Mouse (Mus musculus) liver, embryonic 16.5 days (tissue): ENCODE measurements around the gene Parp6. TPM values are rescaled to one million over a fixed set of nuclear protein-coding genes. Genes with fewer than 3 reads are reported as not detected.

Source experiments
- ATAC-seq: fragments of 200-750 bp; cut with Nextera tagmentation; 2 replicates; pipeline ENCODE4 v1.8.0; 2017; ENCODE audit warnings: low read depth, mild to moderate bottlenecking, moderate number of reproducible peaks, moderate library complexity
- H3K27ac ChIP-seq: fragments of 300-500 bp; sonication (generic); 2 replicates; pipeline ENCODE4 v1.5.1; 2014; ENCODE audit warnings: mild to moderate bottlenecking, low read length
- H3K27me3 ChIP-seq: fragments of 300-500 bp; sonication (generic); 2 replicates; pipeline ENCODE4 v1.6.1; 2014; ENCODE audit warnings: low read depth, low read length, mixed read lengths; ENCODE audit not compliant: control insufficient read depth, insufficient read depth
- H3K36me3 ChIP-seq: fragments of 300-500 bp; sonication (generic); 2 replicates; pipeline ENCODE4 v1.6.1; 2014; ENCODE audit warnings: mild to moderate bottlenecking; ENCODE audit not compliant: control insufficient read depth, insufficient read depth
- H3K4me1 ChIP-seq: fragments of 300-500 bp; sonication (generic); 2 replicates; pipeline ENCODE4 v1.6.1; 2014; ENCODE audit warnings: low read depth, low read length, mixed read lengths; ENCODE audit not compliant: control insufficient read depth
- H3K4me2 ChIP-seq: fragments of 300-500 bp; sonication (generic); 2 replicates; pipeline ENCODE4 v1.6.1; 2014; ENCODE audit warnings: low read depth, low read length, mixed read lengths
- H3K4me3 ChIP-seq: fragments of 300-500 bp; sonication (generic); 2 replicates; pipeline ENCODE4 v1.5.1; 2014; ENCODE audit warnings: low read depth, mild to moderate bottlenecking, low read length
- H3K9ac ChIP-seq: fragments of 300-500 bp; sonication (generic); 2 replicates; pipeline ENCODE4 v1.6.1; 2014; ENCODE audit warnings: low read depth, low read length
- H3K9me3 ChIP-seq: fragments of 300-500 bp; sonication (generic); replicated peaks from 2 replicates; pipeline ENCODE4 v1.6.1; 2016; ENCODE audit warnings: low read length; ENCODE audit not compliant: control insufficient read depth
- WGBS: fragments of 180-500 bp; shearing (Covaris S2); extraction: QIAGEN DNeasy Blood & Tissue Kit; methylation state at CpG from one replicate; pipeline ENCODE4 v1.1.7; 2014; ENCODE audit not compliant: insufficient replicate concordance; 5-methylcytosine and 5-hydroxymethylcytosine counted together
- polyA plus RNA-seq: library from polyadenylated mRNA; unstranded; fragments of >200 nt; fragmentation: Nextera tagmentation; extraction: Ambion mirVana; gene quantifications from 2 replicates; pipeline ENCODE4 v1.2.1, GENCODE M21; 2015

Gene Parp6
- polyA plus RNA-seq, 1 experiment from 2014 or later = 4.3 TPM

GRCm38 (mm10) chr9:59691635-59692094, 74.6 kb downstream of the Parp6 start:
- Histone ChIP-seq H3K36me3 (no peaks in the 10 kb centered on the region), H3K27ac (no peak overlapping the region), H3K9me3 (no peaks in the 10 kb centered on the region), H3K4me2 (no peak overlapping the region), H3K4me1 (no peaks in the 10 kb centered on the region), H3K27me3 (peaks cover 10% of the 10 kb centered on the region; the same call in 1 of the 2 replicates), H3K9ac (no peak overlapping the region), H3K4me3 (no peak overlapping the region)
- ATAC-seq = no peak
- WGBS = 12% methylated on average over 23 of the region's 23 CpGs

GRCm38 (mm10) chr9:59692145-59692544, 75.1 kb downstream of the Parp6 start:
- Histone ChIP-seq H3K27ac (no peak overlapping the region), H3K4me2 (no peak overlapping the region)

GRCm38 (mm10) chr9:59694571-59695450, 77.7 kb downstream of the Parp6 start:
- Histone ChIP-seq H3K4me2 (no peak overlapping the region), H3K9ac (no peak overlapping the region), H3K9me3 (no peaks in the 10 kb centered on the region), H3K27me3 (peaks cover 13% of the 10 kb centered on the region; the same call in 1 of the 2 replicates), H3K36me3 (no peaks in the 10 kb centered on the region), H3K4me3 (no peak overlapping the region), H3K27ac (no peak overlapping the region), H3K4me1 (no peaks in the 10 kb centered on the region)
- ATAC-seq = peak; percentile 45; the same call in 1 of the 2 replicates
- 46% methylated on average over 16 of the region's 16 CpGs for WGBS

More at GRCm38 (mm10) chr9:59692145-59692544, 75.1 kb downstream of the Parp6 start:
- peaks cover 8% of the 10 kb centered on the region; the same call in 1 of the 2 replicates for H3K27me3 ChIP-seq
- H3K36me3 ChIP-seq = no peaks in the 10 kb centered on the region
- no peak for ATAC-seq
- WGBS = 41% methylated on average over 9 of the region's 9 CpGs
- H3K9me3 ChIP-seq = no peaks in the 10 kb centered on the region
- no peaks in the 10 kb centered on the region for H3K4me1 ChIP-seq
- no peak overlapping the region for H3K4me3 ChIP-seq
- H3K9ac ChIP-seq = no peak overlapping the region

GRCm38 (mm10) chr9:59695451-59695813, 78.3 kb downstream of the Parp6 start:
- no peak overlapping the region for H3K4me2 ChIP-seq
- no peak overlapping the region for H3K9ac ChIP-seq
- H3K27me3 ChIP-seq = peaks cover 13% of the 10 kb centered on the region; the same call in 1 of the 2 replicates
- H3K4me3 ChIP-seq = no peak overlapping the region
- WGBS = 37% methylated on average over 3 of the region's 3 CpGs
- no peaks in the 10 kb centered on the region for H3K36me3 ChIP-seq
- H3K9me3 ChIP-seq = no peaks in the 10 kb centered on the region
- no peaks in the 10 kb centered on the region for H3K4me1 ChIP-seq
- H3K27ac ChIP-seq = no peak overlapping the region
- ATAC-seq = no peak

GRCm38 (mm10) chr9:59696381-59696780, 79.3 kb downstream of the Parp6 start:
- Histone ChIP-seq H3K4me3 (no peak overlapping the region), H3K9me3 (no peaks in the 10 kb centered on the region), H3K36me3 (no peaks in the 10 kb centered on the region), H3K4me1 (no peaks in the 10 kb centered on the region), H3K27me3 (peaks cover 17% of the 10 kb centered on the region), H3K27ac (no peak overlapping the region), H3K4me2 (no peak overlapping the region), H3K9ac (no peak overlapping the region)
- WGBS = 43% methylated on average over 3 of the region's 3 CpGs
- no peak for ATAC-seq

Other genes with a start within 250 kb of the Parp6 start
- gene Arih1, start 130.7 kb upstream of the Parp6 start, polyA plus RNA-seq = 4.3 and 5.8 TPM in 2 replicates
- 35.4 and 38.7 TPM in 2 replicates for gene Hexa, start 77.7 kb upstream of the Parp6 start, polyA plus RNA-seq
- not detected in 2 replicates for gene Tmem202, start 77.4 kb upstream of the Parp6 start, polyA plus RNA-seq
- gene Celf6, start 39.4 kb upstream of the Parp6 start, polyA plus RNA-seq = 0.05 TPM in 1 of 2 replicates, not detected in the other
- 152 and 158 TPM in 2 replicates for gene Pkm, start 39.1 kb downstream of the Parp6 start, polyA plus RNA-seq
- gene Gramd2, start 62.9 kb downstream of the Parp6 start, polyA plus RNA-seq = 0.25 and 0.27 TPM in 2 replicates
- gene Senp8, start 133.4 kb downstream of the Parp6 start, polyA plus RNA-seq = 3.2 and 3.6 TPM in 2 replicates
- gene Myo9a, start 133.6 kb downstream of the Parp6 start, polyA plus RNA-seq = 3.1 and 3.4 TPM in 2 replicates